Mouse (Mus musculus): ENCODE results near the gene Ciao1. TPM values are rescaled to one million over a fixed set of nuclear protein-coding genes. Genes with fewer than 3 reads are reported as not detected.
A peak's percentile ranks its signal among the peaks of the same experiment; 100 is the strongest.
"Not testable (repeated sequence)": the region's sequence is repeated elsewhere in the genome, so short reads cannot be mapped to it uniquely, and the experiment has no call there.

Gene Ciao1
- polyA plus RNA-seq, 1 experiment from 2014 or later: 60.9 TPM

- Histone ChIP-seq H3K27ac (no peak overlapping the region), H3K27me3 (replicated peaks) (no peaks in the 10 kb centered on the region), H3K36me3 (peaks cover 41% of the 10 kb centered on the region), H3K4me2 (replicated peaks) (no peak overlapping the region), H3K9ac (no peak overlapping the region), H3K4me1 (replicated peaks) (no peaks in the 10 kb centered on the region), H3K9me3 (no peaks in the 10 kb centered on the region), H3K4me3 (replicated peaks) (no peak overlapping the region)
- ATAC-seq: no peak
- WGBS: 97% methylated on average over 2 of the region's 2 CpGs
Observed at GRCm38 (mm10) chr2:127240065-127240464, 7.6 kb downstream of the Ciao1 start.

- no peaks in the 10 kb centered on the region for H3K27me3 ChIP-seq (replicated peaks)
- H3K9ac ChIP-seq: no peak overlapping the region
- 91% methylated on average over 11 of the region's 11 CpGs for WGBS
- H3K4me3 ChIP-seq (replicated peaks): no peak overlapping the region
- no peak overlapping the region for H3K27ac ChIP-seq
- ATAC-seq: no peak
- H3K9me3 ChIP-seq: no peaks in the 10 kb centered on the region
- H3K4me1 ChIP-seq (replicated peaks): no peaks in the 10 kb centered on the region
- no peak overlapping the region for H3K4me2 ChIP-seq (replicated peaks)
- H3K36me3 ChIP-seq: peaks cover 55% of the 10 kb centered on the region
Observed at GRCm38 (mm10) chr2:127237897-127238610, 9.6 kb downstream of the Ciao1 start.

GRCm38 (mm10) chr2:127225261-127225660 is 22.4 kb downstream of the Ciao1 start:
- Histone ChIP-seq H3K4me3 (replicated peaks) (no peak overlapping the region), H3K4me1 (replicated peaks) (no peaks in the 10 kb centered on the region), H3K9me3 (no peaks in the 10 kb centered on the region), H3K36me3 (peaks cover 77% of the 10 kb centered on the region), H3K4me2 (replicated peaks) (no peak overlapping the region), H3K9ac (no peak overlapping the region), H3K27me3 (replicated peaks) (no peaks in the 10 kb centered on the region), H3K27ac (no peak overlapping the region)
- ATAC-seq: no peak
- WGBS: 100% methylated on average over 3 of the region's 3 CpGs

- Histone ChIP-seq H3K36me3 (peaks cover 49% of the 10 kb centered on the region), H3K9ac (no peak overlapping the region)
Observed at GRCm38 (mm10) chr2:127217746-127218145, 29.9 kb downstream of the Ciao1 start.

GRCm38 (mm10) chr2:127210701-127211100 is 36.9 kb downstream of the Ciao1 start:
- H3K4me1 ChIP-seq (replicated peaks): peaks cover 6% of the 10 kb centered on the region
- H3K4me3 ChIP-seq (replicated peaks): no peak overlapping the region
- no peak overlapping the region for H3K27ac ChIP-seq
- peaks cover 35% of the 10 kb centered on the region for H3K36me3 ChIP-seq
- no peak overlapping the region for H3K4me2 ChIP-seq (replicated peaks)
- ATAC-seq: no peak
- 93% methylated on average over 11 of the region's 11 CpGs for WGBS
- H3K27me3 ChIP-seq (replicated peaks): no peaks in the 10 kb centered on the region
- no peaks in the 10 kb centered on the region for H3K9me3 ChIP-seq
- no peak overlapping the region for H3K9ac ChIP-seq

More at GRCm38 (mm10) chr2:127217746-127218145, 29.9 kb downstream of the Ciao1 start:
- Histone ChIP-seq H3K27me3 (replicated peaks) (no peaks in the 10 kb centered on the region), H3K4me2 (replicated peaks) (no peak overlapping the region), H3K27ac (no peak overlapping the region), H3K4me3 (replicated peaks) (no peak overlapping the region), H3K4me1 (replicated peaks) (no peaks in the 10 kb centered on the region), H3K9me3 (no peaks in the 10 kb centered on the region)
- ATAC-seq: no peak
- WGBS: 95% methylated on average over 5 of the region's 5 CpGs

- Histone ChIP-seq H3K27ac (peak overlapping the region; percentile 76; the same call in 1 of the 2 replicates), H3K4me3 (replicated peaks) (peak overlapping the region; percentile 76), H3K4me2 (replicated peaks) (peak overlapping the region; percentile 69), H3K27me3 (replicated peaks) (no peaks in the 10 kb centered on the region), H3K4me1 (replicated peaks) (peaks cover 6% of the 10 kb centered on the region), H3K36me3 (peaks cover 24% of the 10 kb centered on the region), H3K9ac (peak overlapping the region; percentile 83), H3K9me3 (no peaks in the 10 kb centered on the region)
- 0% methylated on average over 17 of the region's 17 CpGs for WGBS
- ATAC-seq: no peak
Observed at GRCm38 (mm10) chr2:127208452-127208769, 39.2 kb downstream of the Ciao1 start.

GRCm38 (mm10) chr2:127207547-127208451 is 39.8 kb downstream of the Ciao1 start, which contains the start of the genes 1810024B03Rik and Snrnp200:
TSS of gene 1810024B03Rik (minus strand) at chr2:127208280.
TSS of gene Snrnp200 (plus strand) at chr2:127208386.
- no peaks in the 10 kb centered on the region for H3K9me3 ChIP-seq
- peak within 1 kb of the TSS; percentile 69 for H3K4me2 ChIP-seq (replicated peaks)
- ATAC-seq: peak; percentile 99
- no peaks in the 10 kb centered on the region for H3K27me3 ChIP-seq (replicated peaks)
- WGBS: 12% methylated on average over 36 of the region's 36 CpGs
- peak within 1 kb of the TSS; percentile 76 for H3K27ac ChIP-seq
- H3K4me3 ChIP-seq (replicated peaks): peak within 1 kb of the TSS; percentile 76
- H3K4me1 ChIP-seq (replicated peaks): peaks cover 6% of the 10 kb centered on the region
- H3K9ac ChIP-seq: peak within 1 kb of the TSS; percentile 83
- peaks cover 24% of the 10 kb centered on the region for H3K36me3 ChIP-seq

GRCm38 (mm10) chr2:127206916-127207315 is 40.7 kb downstream of the Ciao1 start:
- ATAC-seq: no peak

GRCm38 (mm10) chr2:127205936-127206335 is 41.7 kb downstream of the Ciao1 start:
- ATAC-seq: not testable (repeated sequence)

More at GRCm38 (mm10) chr2:127206916-127207315, 40.7 kb downstream of the Ciao1 start:
- H3K4me2 ChIP-seq (replicated peaks): no peak overlapping the region
- peaks cover 6% of the 10 kb centered on the region for H3K4me1 ChIP-seq (replicated peaks)
- no peak overlapping the region for H3K9ac ChIP-seq
- no peaks in the 10 kb centered on the region for H3K9me3 ChIP-seq
- 94% methylated on average over 2 of the region's 2 CpGs for WGBS
- no peaks in the 10 kb centered on the region for H3K27me3 ChIP-seq (replicated peaks)
- H3K36me3 ChIP-seq: peaks cover 15% of the 10 kb centered on the region
- no peak overlapping the region for H3K27ac ChIP-seq
- H3K4me3 ChIP-seq (replicated peaks): no peak overlapping the region

GRCm38 (mm10) chr2:127204932-127205331 is 42.7 kb downstream of the Ciao1 start:
- Histone ChIP-seq H3K4me1 (replicated peaks) (peaks cover 4% of the 10 kb centered on the region), H3K4me2 (replicated peaks) (no peak overlapping the region), H3K27me3 (replicated peaks) (no peaks in the 10 kb centered on the region), H3K4me3 (replicated peaks) (no peak overlapping the region), H3K9me3 (no peaks in the 10 kb centered on the region), H3K9ac (no peak overlapping the region), H3K36me3 (0 out of 2 replicates have a peak, but pooled peaks cover 2% of the 10 kb centered on the region), H3K27ac (no peak overlapping the region)
- ATAC-seq: no peak
- WGBS: 29% methylated on average over 3 of the region's 3 CpGs

More at GRCm38 (mm10) chr2:127205936-127206335, 41.7 kb downstream of the Ciao1 start:
- H3K4me3 ChIP-seq (replicated peaks); H3K4me1 ChIP-seq (replicated peaks); H3K9ac ChIP-seq; H3K27ac ChIP-seq; H3K4me2 ChIP-seq (replicated peaks); H3K36me3 ChIP-seq; H3K27me3 ChIP-seq (replicated peaks); H3K9me3 ChIP-seq: not testable (repeated sequence)
- WGBS: 81% methylated on average over 4 of the region's 4 CpGs
